Mouse (Mus musculus): ENCODE data around the gene Polr3e. TPM values are rescaled to one million over a fixed set of nuclear protein-coding genes. Genes with fewer than 3 reads are reported as not detected.
"Not testable (repeated sequence)": the region's sequence is repeated elsewhere in the genome, so short reads cannot be mapped to it uniquely, and the experiment has no call there.

Polr3e gene
- polyA plus RNA-seq, 1 experiment from 2014 or later = 11.9 TPM

- 94% methylated on average over 4 of the region's 4 CpGs for WGBS (ENCODE audit: missing documents)
- H3K4me3 ChIP-seq (ENCODE audit: inconsistent target) = no peak overlapping the region
- H3K27ac ChIP-seq = no peak overlapping the region
- no peaks in the 10 kb centered on the region for H3K79me2 ChIP-seq (ENCODE audit: inconsistent target)
- peaks cover 18% of the 10 kb centered on the region; the same call in 1 of the 2 replicates for H3K36me3 ChIP-seq (ENCODE audit: inconsistent target)
These were observed 32.8 kb upstream of the Polr3e start for GRCm38 (mm10) chr7:120884746-120885145.

- H3K36me3 ChIP-seq (ENCODE audit: inconsistent target) = peaks cover 10% of the 10 kb centered on the region; the same call in 1 of the 2 replicates
- no peak overlapping the region for H3K27ac ChIP-seq
- no peaks in the 10 kb centered on the region for H3K79me2 ChIP-seq (ENCODE audit: inconsistent target)
- 98% methylated on average over 5 of the region's 5 CpGs for WGBS (ENCODE audit: missing documents)
- no peak overlapping the region for H3K4me3 ChIP-seq (ENCODE audit: inconsistent target)
These were observed 24.4 kb upstream of the Polr3e start for GRCm38 (mm10) chr7:120893123-120893522.

- Histone ChIP-seq H3K36me3 (ENCODE audit: inconsistent target) (no peaks in the 10 kb centered on the region; the same call in 1 of the 2 replicates), H3K79me2 (ENCODE audit: inconsistent target) (no peaks in the 10 kb centered on the region)
- WGBS (ENCODE audit: missing documents) = 91% methylated on average over 7 of the region's 7 CpGs
These were observed 20.5 kb upstream of the Polr3e start for GRCm38 (mm10) chr7:120897054-120897453.

GRCm38 (mm10) chr7:120897711-120898335, 19.7 kb upstream of the Polr3e start:
- no peaks in the 10 kb centered on the region; the same call in 1 of the 2 replicates for H3K36me3 ChIP-seq (ENCODE audit: inconsistent target)
- no peak overlapping the region for H3K4me3 ChIP-seq (ENCODE audit: inconsistent target)
- 99% methylated on average over 9 of the region's 9 CpGs for WGBS (ENCODE audit: missing documents)
- H3K79me2 ChIP-seq (ENCODE audit: inconsistent target) = no peaks in the 10 kb centered on the region
- H3K27ac ChIP-seq = no peak overlapping the region

More at GRCm38 (mm10) chr7:120897054-120897453, 20.5 kb upstream of the Polr3e start:
- no peak overlapping the region for H3K4me3 ChIP-seq (ENCODE audit: inconsistent target)
- no peak overlapping the region for H3K27ac ChIP-seq

DNA sequence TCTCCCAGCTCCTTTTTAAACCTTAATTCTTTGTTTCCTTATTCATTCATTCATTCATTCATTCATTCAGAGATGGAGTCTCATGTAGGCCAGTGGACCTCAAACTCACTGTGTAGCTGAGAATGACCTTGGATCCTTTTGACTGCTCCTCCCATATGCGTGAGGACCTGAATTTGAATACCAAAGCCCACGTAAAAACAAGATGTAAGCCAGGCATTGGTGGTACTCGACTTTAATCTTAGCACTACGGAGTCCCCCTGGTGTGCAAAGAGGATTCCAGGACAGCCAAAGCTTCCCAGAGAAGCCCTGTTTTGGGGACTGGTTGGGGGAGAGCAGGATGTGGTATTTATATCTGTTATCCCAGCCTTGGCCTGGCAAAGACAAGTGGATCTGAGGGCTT, 17.4 kb upstream of the Polr3e start:
- H3K36me3 ChIP-seq (ENCODE audit: inconsistent target) = 0 out of 2 replicates have a peak, but pooled peaks cover 4% of the 10 kb centered on the region
- no peaks in the 10 kb centered on the region for H3K79me2 ChIP-seq (ENCODE audit: inconsistent target)
- H3K4me3 ChIP-seq (ENCODE audit: inconsistent target) = no peak overlapping the region
- 89% methylated on average over 4 of the region's 4 CpGs for WGBS (ENCODE audit: missing documents)
- H3K27ac ChIP-seq = no peak overlapping the region

GRCm38 (mm10) chr7:120901701-120902100, 15.8 kb upstream of the Polr3e start:
- no peak overlapping the region for H3K4me3 ChIP-seq (ENCODE audit: inconsistent target)
- 51% methylated on average over 8 of the region's 8 CpGs for WGBS (ENCODE audit: missing documents)
- 0 out of 2 replicates have a peak, but pooled peaks cover 4% of the 10 kb centered on the region for H3K36me3 ChIP-seq (ENCODE audit: inconsistent target)
- no peaks in the 10 kb centered on the region for H3K79me2 ChIP-seq (ENCODE audit: inconsistent target)
- H3K27ac ChIP-seq = no peak overlapping the region

GRCm38 (mm10) chr7:120902931-120903330, 14.6 kb upstream of the Polr3e start:
- WGBS (ENCODE audit: missing documents) = 92% methylated on average over 2 of the region's 3 CpGs
- Histone ChIP-seq H3K4me3 (ENCODE audit: inconsistent target) (no peak overlapping the region), H3K79me2 (ENCODE audit: inconsistent target) (no peaks in the 10 kb centered on the region), H3K27ac (no peak overlapping the region), H3K36me3 (ENCODE audit: inconsistent target) (0 out of 2 replicates have a peak, but pooled peaks cover 4% of the 10 kb centered on the region)

GRCm38 (mm10) chr7:120910172-120910571, 7.4 kb upstream of the Polr3e start:
- H3K4me3 ChIP-seq (ENCODE audit: inconsistent target); H3K27ac ChIP-seq; H3K36me3 ChIP-seq (ENCODE audit: inconsistent target); H3K79me2 ChIP-seq (ENCODE audit: inconsistent target): not testable (repeated sequence)
- 79% methylated on average over 2 of the region's 3 CpGs for WGBS (ENCODE audit: missing documents)

DNA sequence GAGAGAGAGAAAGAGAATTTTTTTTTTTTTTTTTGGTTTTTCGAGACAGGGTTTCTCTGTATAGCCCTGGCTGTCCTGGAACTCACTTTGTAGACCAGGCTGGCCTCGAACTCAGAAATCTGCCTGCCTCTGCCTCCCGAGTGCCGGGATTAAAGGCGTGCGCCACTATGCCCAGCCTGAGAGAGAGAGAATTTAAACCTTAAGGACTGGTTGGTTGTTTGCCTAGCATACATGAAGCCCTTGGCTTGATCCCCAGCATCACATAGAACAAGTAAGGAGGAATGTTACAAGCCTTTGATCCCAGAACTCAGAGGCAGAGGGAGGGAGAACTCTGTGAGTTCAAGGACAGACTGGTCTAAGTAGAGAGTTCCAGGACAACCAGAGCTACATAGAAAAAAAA, 6.3 kb upstream of the Polr3e start:
- H3K4me3 ChIP-seq (ENCODE audit: inconsistent target); H3K27ac ChIP-seq; H3K36me3 ChIP-seq (ENCODE audit: inconsistent target); H3K79me2 ChIP-seq (ENCODE audit: inconsistent target): not testable (repeated sequence)
- 96% methylated on average over 5 of the region's 6 CpGs for WGBS (ENCODE audit: missing documents)

DNA sequence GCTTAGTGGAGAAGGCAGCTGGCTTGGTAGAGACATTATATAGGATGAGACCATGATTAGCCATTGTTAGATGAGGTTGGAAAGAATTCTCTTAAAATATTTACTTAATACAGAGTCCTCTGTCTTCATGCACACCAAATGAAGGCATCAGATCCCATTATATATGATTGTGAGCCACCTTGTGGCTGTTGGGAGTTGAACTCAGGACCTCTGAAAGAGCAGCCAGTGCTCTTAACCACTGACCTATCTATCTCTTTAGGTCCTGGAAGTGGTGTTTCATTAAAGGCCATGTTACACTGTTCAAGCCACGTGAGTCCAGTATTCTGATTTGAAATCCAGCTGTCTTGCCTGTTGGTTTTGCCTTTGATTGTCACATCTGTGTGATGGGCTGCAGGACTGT, 4.2 kb upstream of the Polr3e start:
- H3K4me3 ChIP-seq (ENCODE audit: inconsistent target) = no peak overlapping the region
- no peak overlapping the region for H3K27ac ChIP-seq
- WGBS (ENCODE audit: missing documents) = 36% methylated on average over 1 of the region's 1 CpGs
- peaks cover 1% of the 10 kb centered on the region; the same call in 1 of the 2 replicates for H3K79me2 ChIP-seq (ENCODE audit: inconsistent target)
- H3K36me3 ChIP-seq (ENCODE audit: inconsistent target) = no peaks in the 10 kb centered on the region

GRCm38 (mm10) chr7:120916262-120916875, 1.2 kb upstream of the Polr3e start:
- H3K79me2 ChIP-seq (ENCODE audit: inconsistent target) = peaks cover 32% of the 10 kb centered on the region
- 78% methylated on average over 11 of the region's 11 CpGs for WGBS (ENCODE audit: missing documents)
- H3K36me3 ChIP-seq (ENCODE audit: inconsistent target) = no peaks in the 10 kb centered on the region
- no peak overlapping the region for H3K27ac ChIP-seq
- no peak overlapping the region for H3K4me3 ChIP-seq (ENCODE audit: inconsistent target)

- Histone ChIP-seq H3K27ac (no peak overlapping the region), H3K36me3 (ENCODE audit: inconsistent target) (no peaks in the 10 kb centered on the region), H3K4me3 (ENCODE audit: inconsistent target) (peak overlapping the region; percentile 39), H3K79me2 (ENCODE audit: inconsistent target) (peaks cover 41% of the 10 kb centered on the region)
- WGBS (ENCODE audit: missing documents) = 4% methylated on average over 12 of the region's 12 CpGs
These were observed 309 bp upstream of the Polr3e start for GRCm38 (mm10) chr7:120917279-120917591.

- 3% methylated on average over 10 of the region's 10 CpGs for WGBS (ENCODE audit: missing documents)
- Histone ChIP-seq H3K36me3 (ENCODE audit: inconsistent target) (no peaks in the 10 kb centered on the region), H3K79me2 (ENCODE audit: inconsistent target) (peaks cover 54% of the 10 kb centered on the region), H3K4me3 (ENCODE audit: inconsistent target) (peak overlapping the region; percentile 63), H3K27ac (no peak overlapping the region)
These were observed 1.0 kb downstream of the Polr3e start for GRCm38 (mm10) chr7:120918526-120918962.

DNA sequence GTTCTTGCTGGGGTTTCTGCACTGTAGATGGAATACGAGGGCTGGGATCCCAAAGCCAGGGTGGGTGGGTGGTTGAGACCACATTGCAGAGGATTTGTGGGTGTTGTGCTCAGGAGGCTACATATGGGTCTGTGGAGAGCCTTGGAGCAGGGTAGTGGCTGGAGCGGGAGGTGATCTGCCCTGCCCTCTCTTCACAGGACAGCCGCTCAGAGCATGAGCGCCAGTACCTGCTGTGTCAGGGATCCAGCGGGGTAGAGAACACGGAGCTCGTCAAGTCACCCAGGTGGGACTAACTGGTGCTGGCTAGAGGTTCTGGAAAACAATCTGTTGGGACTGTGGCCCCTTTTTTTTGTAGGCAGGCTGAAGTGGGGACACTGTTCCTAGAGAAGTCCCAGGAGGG, 15.6 kb downstream of the Polr3e start:
- no peak overlapping the region for H3K4me3 ChIP-seq (ENCODE audit: inconsistent target)
- peaks cover 81% of the 10 kb centered on the region for H3K36me3 ChIP-seq (ENCODE audit: inconsistent target)
- H3K79me2 ChIP-seq (ENCODE audit: inconsistent target) = no peaks in the 10 kb centered on the region
- no peak overlapping the region for H3K27ac ChIP-seq
- 89% methylated on average over 6 of the region's 7 CpGs for WGBS (ENCODE audit: missing documents)

DNA sequence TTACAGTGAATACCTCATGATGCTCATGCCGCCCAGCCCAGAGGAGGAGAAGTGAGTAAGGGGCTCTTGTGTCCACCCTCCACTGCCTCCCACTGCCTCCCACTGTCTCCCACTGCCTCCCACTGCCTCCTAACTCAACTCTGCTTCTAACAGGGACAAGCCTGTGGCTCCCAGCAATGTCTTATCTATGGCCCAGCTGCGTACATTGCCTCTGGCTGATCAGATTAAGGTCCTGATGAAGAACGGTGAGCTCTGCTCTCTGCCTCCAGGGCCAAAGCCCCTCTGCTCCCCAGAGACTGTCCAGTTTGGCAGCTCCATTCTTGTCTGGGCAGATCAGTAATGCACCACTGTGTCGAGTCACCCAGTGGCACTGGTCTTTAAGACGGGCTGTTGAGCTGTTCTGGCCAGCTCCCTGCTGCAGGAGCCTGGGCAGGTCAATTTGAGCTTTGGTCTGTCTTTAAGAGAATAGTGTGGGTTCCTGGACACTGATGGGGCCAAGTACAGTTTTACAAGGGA, 16.2 kb downstream of the Polr3e start:
- Histone ChIP-seq H3K36me3 (ENCODE audit: inconsistent target) (peaks cover 83% of the 10 kb centered on the region; the same call in 1 of the 2 replicates), H3K79me2 (ENCODE audit: inconsistent target) (no peaks in the 10 kb centered on the region), H3K4me3 (ENCODE audit: inconsistent target) (no peak overlapping the region), H3K27ac (no peak overlapping the region)
- 95% methylated on average over 5 of the region's 5 CpGs for WGBS (ENCODE audit: missing documents)
